Mouse (Mus musculus) olfactory bulb, adult 2 months (tissue): ENCODE data around the gene Gm39115.
A peak's percentile ranks its signal among the peaks of the same experiment; 100 is the strongest.

Experiments
- CTCF ChIP-seq: fragments of 200-500 bp; IDR thresholded peaks from 2 replicates; pipeline ENCODE4 v1.5.1; 2012; ENCODE audit warnings: low read depth, mild to moderate bottlenecking, low read length, moderate library complexity; ENCODE audit not compliant: insufficient read depth
- POLR2A ChIP-seq: fragments of 200-500 bp; IDR thresholded peaks from 2 replicates; pipeline ENCODE4 v1.6.1; 2012; ENCODE audit warnings: mild to moderate bottlenecking, low read depth, low read length, moderate library complexity; ENCODE audit not compliant: insufficient read depth

DNA sequence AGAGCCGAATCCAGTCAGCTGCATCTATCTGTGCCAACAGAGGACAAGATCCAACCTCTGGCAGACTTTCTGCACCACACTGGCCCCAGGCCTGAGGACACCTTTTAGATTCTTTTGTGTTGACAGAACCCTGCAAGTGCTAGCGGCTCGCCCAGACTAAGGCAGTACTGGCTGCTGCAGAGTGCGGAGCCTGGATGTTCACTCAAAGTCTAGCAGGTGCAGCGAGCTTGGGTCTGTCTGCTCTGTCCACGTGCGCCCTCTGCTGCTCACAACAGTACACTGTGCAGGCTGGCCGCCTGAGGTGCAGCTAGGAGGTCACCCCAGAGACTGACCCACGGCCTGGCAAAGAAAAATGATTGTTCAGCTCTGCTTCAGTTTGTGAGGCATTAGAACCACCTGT is 38.1 kb downstream of the Gm39115 start:
- TF ChIP-seq POLR2A = no peak
- peak; percentile 92 for TF ChIP-seq CTCF
